Mouse (Mus musculus) macrophage (primary cell): ENCODE measurements around the gene AI837181. TPM values are rescaled to one million over a fixed set of nuclear protein-coding genes. Genes with fewer than 3 reads are reported as not detected.

Source experiments
- H3K27ac ChIP-seq: fragments of 350-480 bp; formaldehyde crosslinking; 2 replicates; pipeline ENCODE4 v1.9.0; 2021
- H3K36me3 ChIP-seq: fragments of 350-480 bp; formaldehyde crosslinking; 2 replicates; pipeline ENCODE4 v1.9.0; 2021; ENCODE audit errors: inconsistent target
- H3K4me3 ChIP-seq: fragments of 350-480 bp; formaldehyde crosslinking; 2 replicates; pipeline ENCODE4 v1.9.0; 2021; ENCODE audit errors: inconsistent target
- H3K79me2 ChIP-seq: fragments of 350-480 bp; formaldehyde crosslinking; 2 replicates; pipeline ENCODE4 v1.9.0; 2021; ENCODE audit errors: inconsistent target
- WGBS: methylation state at CpG from one replicate; pipeline ENCODE4 v1.1.7; 2026; ENCODE audit warnings: inconsistent platforms; ENCODE audit not compliant: missing documents; 5-methylcytosine and 5-hydroxymethylcytosine counted together
- polyA plus RNA-seq: library from polyadenylated mRNA; stranded (reverse); fragments of 250-400 nt; gene quantifications from 3 replicates; pipeline ENCODE4 v1.2.4, GENCODE M21; 2018; ENCODE audit warnings: inconsistent platforms

AI837181 gene
- polyA plus RNA-seq, 1 experiment from 2014 or later, result 29.9 TPM

GRCm38 (mm10) chr19:5445747-5446146 lies 20.8 kb downstream of the AI837181 start:
- H3K4me3 ChIP-seq, result no peak overlapping the region
- H3K27ac ChIP-seq, result no peak overlapping the region
- H3K79me2 ChIP-seq, result no peaks in the 10 kb centered on the region
- 93% methylated on average over 5 of the region's 5 CpGs for WGBS
- no peaks in the 10 kb centered on the region for H3K36me3 ChIP-seq

- no peak within 1 kb of the TSS for H3K27ac ChIP-seq
- H3K4me3 ChIP-seq, result peak within 1 kb of the TSS; percentile 37
- WGBS, result 2% methylated on average over 70 of the region's 70 CpGs
- no peaks in the 10 kb centered on the region for H3K79me2 ChIP-seq
- no peaks in the 10 kb centered on the region for H3K36me3 ChIP-seq
Observed at GRCm38 (mm10) chr19:5447515-5448353, 22.8 kb downstream of the AI837181 start, which contains the start of gene Fosl1. TSS of gene Fosl1 (plus strand) at chr19:5447547.

- Histone ChIP-seq H3K27ac (no peak overlapping the region), H3K4me3 (no peak overlapping the region), H3K79me2 (no peaks in the 10 kb centered on the region), H3K36me3 (no peaks in the 10 kb centered on the region)
- WGBS, result 11% methylated on average over 31 of the region's 36 CpGs
Observed at GRCm38 (mm10) chr19:5448354-5449150, 23.6 kb downstream of the AI837181 start.

GRCm38 (mm10) chr19:5449673-5450072 lies 24.7 kb downstream of the AI837181 start:
- WGBS, result 100% methylated on average over 3 of the region's 3 CpGs
- Histone ChIP-seq H3K4me3 (no peak overlapping the region), H3K79me2 (peaks cover 5% of the 10 kb centered on the region; the same call in 1 of the 2 replicates), H3K27ac (no peak overlapping the region), H3K36me3 (no peaks in the 10 kb centered on the region)

- Histone ChIP-seq H3K4me3 (no peak overlapping the region), H3K79me2 (peaks cover 24% of the 10 kb centered on the region), H3K27ac (no peak overlapping the region), H3K36me3 (no peaks in the 10 kb centered on the region)
- 79% methylated on average over 4 of the region's 6 CpGs for WGBS
Observed at GRCm38 (mm10) chr19:5451766-5452165, 26.8 kb downstream of the AI837181 start.

GRCm38 (mm10) chr19:5455037-5455436 lies 30.1 kb downstream of the AI837181 start:
- H3K4me3 ChIP-seq, result no peak overlapping the region
- no peak overlapping the region for H3K27ac ChIP-seq
- H3K36me3 ChIP-seq, result no peaks in the 10 kb centered on the region
- H3K79me2 ChIP-seq, result peaks cover 24% of the 10 kb centered on the region
- 94% methylated on average over 12 of the region's 12 CpGs for WGBS

GRCm38 (mm10) chr19:5455568-5455967 lies 30.6 kb downstream of the AI837181 start:
- H3K4me3 ChIP-seq, result no peak overlapping the region
- 85% methylated on average over 8 of the region's 8 CpGs for WGBS

GRCm38 (mm10) chr19:5456241-5456921 lies 31.4 kb downstream of the AI837181 start:
- WGBS, result 3% methylated on average over 26 of the region's 26 CpGs
- Histone ChIP-seq H3K79me2 (peaks cover 31% of the 10 kb centered on the region), H3K27ac (no peak overlapping the region), H3K4me3 (peak overlapping the region; percentile 50), H3K36me3 (no peaks in the 10 kb centered on the region)

More at GRCm38 (mm10) chr19:5455568-5455967, 30.6 kb downstream of the AI837181 start:
- Histone ChIP-seq H3K27ac (no peak overlapping the region), H3K36me3 (no peaks in the 10 kb centered on the region), H3K79me2 (peaks cover 24% of the 10 kb centered on the region)

- H3K79me2 ChIP-seq, result peaks cover 36% of the 10 kb centered on the region
- no peak overlapping the region for H3K27ac ChIP-seq
- peak overlapping the region; percentile 50 for H3K4me3 ChIP-seq
- H3K36me3 ChIP-seq, result peaks cover 2% of the 10 kb centered on the region; the same call in 1 of the 2 replicates
- WGBS, result under 1% methylated on average over 69 of the region's 70 CpGs
Observed at GRCm38 (mm10) chr19:5456922-5457745, 32.2 kb downstream of the AI837181 start.

- WGBS, result 18% methylated on average over 13 of the region's 14 CpGs
- H3K79me2 ChIP-seq, result peaks cover 36% of the 10 kb centered on the region
- H3K27ac ChIP-seq, result no peak within 1 kb of the TSS
- peaks cover 9% of the 10 kb centered on the region for H3K36me3 ChIP-seq
- peak within 1 kb of the TSS; percentile 50 for H3K4me3 ChIP-seq
Observed at GRCm38 (mm10) chr19:5457746-5458442, 33.0 kb downstream of the AI837181 start, which contains the start of gene Ccdc85b. TSS of gene Ccdc85b (minus strand) at chr19:5457894.

GRCm38 (mm10) chr19:5459019-5459418 lies 34.1 kb downstream of the AI837181 start:
- 90% methylated on average over 7 of the region's 7 CpGs for whole genome bisulfite sequencing
- no peak overlapping the region for H3K27ac ChIP-seq

GRCm38 (mm10) chr19:5459896-5460295 lies 35.0 kb downstream of the AI837181 start:
- H3K4me3 ChIP-seq, result peak overlapping the region; percentile 96
- H3K36me3 ChIP-seq, result peaks cover 30% of the 10 kb centered on the region
- peaks cover 29% of the 10 kb centered on the region for H3K79me2 ChIP-seq
- H3K27ac ChIP-seq, result peak overlapping the region; percentile 73
- 32% methylated on average over 2 of the region's 3 CpGs for WGBS

More at GRCm38 (mm10) chr19:5459019-5459418, 34.1 kb downstream of the AI837181 start:
- Histone ChIP-seq H3K79me2 (peaks cover 36% of the 10 kb centered on the region), H3K36me3 (peaks cover 21% of the 10 kb centered on the region), H3K4me3 (no peak overlapping the region)

GRCm38 (mm10) chr19:5460465-5460911 lies 35.5 kb downstream of the AI837181 start, which contains the start of gene Fibp:
TSS of gene Fibp (plus strand) at chr19:5460615.
- peak within 1 kb of the TSS; percentile 96 for H3K4me3 ChIP-seq
- H3K27ac ChIP-seq, result peak within 1 kb of the TSS; percentile 73
- peaks cover 23% of the 10 kb centered on the region for H3K79me2 ChIP-seq
- WGBS, result 0% methylated on average over 32 of the region's 32 CpGs
- peaks cover 35% of the 10 kb centered on the region for H3K36me3 ChIP-seq
